Mouse (Mus musculus) neural tube, embryonic 12.5 days (tissue): ENCODE results near the gene Pou4f1. TPM values are rescaled to one million over a fixed set of nuclear protein-coding genes. Genes with fewer than 3 reads are reported as not detected.
"Not testable (repeated sequence)": the region's sequence is repeated elsewhere in the genome, so short reads cannot be mapped to it uniquely, and the experiment has no call there.

ENCODE experiments used
- ATAC-seq: fragments of 200-750 bp; cut with Nextera tagmentation; 2 replicates; pipeline ENCODE4 v1.8.0; 2017; ENCODE audit warnings: low read depth, mild to moderate bottlenecking, moderate TSS enrichment, moderate library complexity; ENCODE audit not compliant: low FRiP score
- H3K27ac ChIP-seq: fragments of 300-500 bp; sonication (generic); 2 replicates; pipeline ENCODE4 v1.5.1; 2016
- H3K27me3 ChIP-seq: fragments of 300-500 bp; sonication (generic); replicated peaks from 2 replicates; pipeline ENCODE4 v1.6.1; 2016; ENCODE audit warnings: mild to moderate bottlenecking
- H3K36me3 ChIP-seq: fragments of 300-500 bp; sonication (generic); 2 replicates; pipeline ENCODE4 v1.6.1; 2016; ENCODE audit warnings: mild to moderate bottlenecking
- H3K4me1 ChIP-seq: fragments of 300-500 bp; sonication (generic); 2 replicates; pipeline ENCODE4 v1.6.1; 2016
- H3K4me2 ChIP-seq: fragments of 300-500 bp; sonication (generic); replicated peaks from 2 replicates; pipeline ENCODE4 v1.6.1; 2016; ENCODE audit warnings: mild to moderate bottlenecking
- H3K4me3 ChIP-seq: fragments of 300-500 bp; sonication (generic); 2 replicates; pipeline ENCODE4 v1.5.1; 2016
- H3K9ac ChIP-seq: fragments of 300-500 bp; sonication (generic); 2 replicates; pipeline ENCODE4 v1.6.1; 2016; ENCODE audit warnings: mild to moderate bottlenecking
- H3K9me3 ChIP-seq: fragments of 300-500 bp; sonication (generic); 2 replicates; pipeline ENCODE4 v1.6.1; 2016; ENCODE audit warnings: mild to moderate bottlenecking
- WGBS: fragments of 180-500 bp; shearing (Covaris S2); methylation state at CpG from one replicate; pipeline ENCODE4 v1.1.7; 2016; 5-methylcytosine and 5-hydroxymethylcytosine counted together
- polyA plus RNA-seq: library from polyadenylated mRNA; unstranded; fragments of >200 nt; fragmentation: Nextera tagmentation; extraction: Ambion mirVana; gene quantifications from 2 replicates; pipeline ENCODE4 v1.2.1, GENCODE M21; 2016

Pou4f1 gene
- 116 and 145 TPM in 2 replicates for polyA plus RNA-seq

GRCm38 (mm10) chr14:104467966-104468622, at the start of gene Pou4f1:
Gene Pou4f1 (minus strand): TSS chr14:104467999.
- H3K4me2 ChIP-seq, result peak within 1 kb of the TSS; percentile 73
- WGBS, result under 1% methylated on average over 62 of the region's 62 CpGs
- H3K27ac ChIP-seq, result peak within 1 kb of the TSS; percentile 89

GRCm38 (mm10) chr14:104511664-104512063, 43.9 kb upstream of the Pou4f1 start:
- Histone ChIP-seq H3K27me3 (no peaks in the 10 kb centered on the region), H3K9me3 (no peaks in the 10 kb centered on the region), H3K4me2 (no peak overlapping the region), H3K36me3 (peaks cover 10% of the 10 kb centered on the region; the same call in 1 of the 2 replicates), H3K9ac (no peak overlapping the region), H3K4me3 (no peak overlapping the region), H3K27ac (no peak overlapping the region), H3K4me1 (no peaks in the 10 kb centered on the region)
- WGBS, result 80% methylated on average over 1 of the region's 1 CpGs
- no peak for ATAC-seq

More at GRCm38 (mm10) chr14:104467966-104468622, at the start of gene Pou4f1:
- Histone ChIP-seq H3K9me3 (no peaks in the 10 kb centered on the region), H3K36me3 (no peaks in the 10 kb centered on the region), H3K27me3 (peaks cover 79% of the 10 kb centered on the region), H3K4me1 (peaks cover 32% of the 10 kb centered on the region), H3K4me3 (peak within 1 kb of the TSS; percentile 63), H3K9ac (peak within 1 kb of the TSS; percentile 87)
- peak; percentile 92 for ATAC-seq

DNA sequence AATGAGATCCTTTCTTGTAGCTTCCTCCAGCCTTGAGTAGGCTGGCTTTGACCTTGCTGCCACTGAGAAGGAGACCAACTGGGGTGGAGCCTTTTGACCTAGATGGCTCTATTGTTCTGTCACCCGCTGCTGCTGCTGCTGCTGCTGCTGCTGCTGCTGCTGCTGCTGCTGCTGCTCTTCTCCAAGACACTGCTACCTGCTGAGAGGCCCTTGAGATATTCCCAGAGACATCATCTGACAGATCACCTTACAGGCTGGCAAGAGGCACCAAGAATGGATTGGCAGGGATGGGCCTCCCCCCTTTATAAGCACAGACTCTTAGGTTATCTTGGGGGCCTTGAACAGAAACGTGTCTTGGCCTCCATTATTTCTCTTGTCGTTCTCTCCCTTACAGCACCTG, 35.0 kb upstream of the Pou4f1 start:
- not testable (repeated sequence) for H3K27ac ChIP-seq, H3K4me1 ChIP-seq, H3K9ac ChIP-seq, H3K9me3 ChIP-seq, ATAC-seq, H3K4me2 ChIP-seq, H3K4me3 ChIP-seq, H3K27me3 ChIP-seq
- H3K36me3 ChIP-seq, result peaks cover 52% of the 10 kb centered on the region
- WGBS, result 77% methylated on average over 3 of the region's 3 CpGs

- no peaks in the 10 kb centered on the region for H3K9me3 ChIP-seq
- no peak for ATAC-seq
- no peaks in the 10 kb centered on the region for H3K4me1 ChIP-seq
- H3K27me3 ChIP-seq, result peaks cover 17% of the 10 kb centered on the region; the same call in 1 of the 2 replicates
- H3K4me2 ChIP-seq, result no peak overlapping the region
- no peak overlapping the region for H3K27ac ChIP-seq
- 90% methylated on average over 8 of the region's 8 CpGs for WGBS
- no peak overlapping the region for H3K4me3 ChIP-seq
- H3K9ac ChIP-seq, result no peak overlapping the region
- peaks cover 23% of the 10 kb centered on the region for H3K36me3 ChIP-seq
These were observed 12.0 kb upstream of the Pou4f1 start for GRCm38 (mm10) chr14:104479751-104480150.

- WGBS, result 90% methylated on average over 5 of the region's 5 CpGs
- H3K27me3 ChIP-seq, result peaks cover 26% of the 10 kb centered on the region
- no peak for ATAC-seq
- no peaks in the 10 kb centered on the region for H3K9me3 ChIP-seq
- H3K36me3 ChIP-seq, result peaks cover 23% of the 10 kb centered on the region
- peaks cover 6% of the 10 kb centered on the region for H3K4me1 ChIP-seq
- no peak overlapping the region for H3K9ac ChIP-seq
- no peak overlapping the region for H3K4me2 ChIP-seq
- no peak overlapping the region for H3K4me3 ChIP-seq
- no peak overlapping the region for H3K27ac ChIP-seq
These were observed 10.8 kb upstream of the Pou4f1 start for GRCm38 (mm10) chr14:104478593-104478992.

DNA sequence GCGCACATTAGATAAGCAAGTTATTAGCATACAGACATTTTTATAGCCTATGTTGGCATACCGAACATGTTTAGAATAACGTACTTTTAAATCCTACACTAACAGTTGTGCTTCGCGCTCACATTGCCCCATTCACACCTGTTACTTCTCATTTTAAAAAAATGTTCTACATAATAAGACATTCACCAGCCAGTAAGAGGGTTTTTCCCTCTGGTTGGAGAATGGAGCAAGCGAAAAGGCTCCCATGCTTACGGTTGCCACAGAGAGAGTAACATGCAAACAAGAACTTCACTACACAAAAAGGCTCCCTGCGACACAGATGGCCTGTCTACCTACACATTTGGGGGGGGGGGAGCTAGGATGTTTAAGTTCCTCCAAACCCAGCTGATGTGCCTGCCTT, 9.8 kb upstream of the Pou4f1 start:
- Histone ChIP-seq H3K27me3 (peaks cover 33% of the 10 kb centered on the region), H3K9me3 (no peaks in the 10 kb centered on the region), H3K27ac (no peak overlapping the region), H3K9ac (no peak overlapping the region), H3K4me2 (no peak overlapping the region), H3K36me3 (peaks cover 23% of the 10 kb centered on the region), H3K4me3 (no peak overlapping the region), H3K4me1 (peaks cover 12% of the 10 kb centered on the region)
- WGBS, result 93% methylated on average over 8 of the region's 8 CpGs
- no peak for ATAC-seq

GRCm38 (mm10) chr14:104475438-104475837, 7.6 kb upstream of the Pou4f1 start:
- peaks cover 51% of the 10 kb centered on the region for H3K27me3 ChIP-seq
- H3K4me3 ChIP-seq, result no peak overlapping the region
- H3K9me3 ChIP-seq, result no peaks in the 10 kb centered on the region
- H3K27ac ChIP-seq, result no peak overlapping the region
- 87% methylated on average over 1 of the region's 1 CpGs for WGBS
- peaks cover 21% of the 10 kb centered on the region for H3K4me1 ChIP-seq
- peaks cover 23% of the 10 kb centered on the region for H3K36me3 ChIP-seq
- no peak overlapping the region for H3K9ac ChIP-seq
- H3K4me2 ChIP-seq, result no peak overlapping the region
- ATAC-seq, result no peak

DNA sequence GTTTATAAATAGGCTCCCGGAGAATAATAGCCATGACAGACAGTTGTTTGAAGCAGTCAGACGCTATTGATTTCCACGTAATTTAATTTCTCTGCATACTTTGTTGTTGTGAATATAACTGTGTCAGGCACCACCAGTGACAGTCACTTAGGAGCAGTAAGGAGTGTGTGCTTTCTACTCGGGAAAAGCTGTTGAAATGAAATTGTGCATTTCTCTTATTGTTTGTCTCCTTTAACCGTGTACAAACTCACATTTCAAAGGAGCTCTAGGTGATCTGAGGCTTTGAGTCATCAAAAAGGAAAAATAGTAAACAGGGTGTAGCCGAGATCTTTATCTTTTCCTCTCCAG, 798 bp upstream of the Pou4f1 start:
- no peak for ATAC-seq
- 1% methylated on average over 6 of the region's 6 CpGs for WGBS
- no peaks in the 10 kb centered on the region for H3K36me3 ChIP-seq
- no peak overlapping the region for H3K9ac ChIP-seq
- peak overlapping the region; percentile 73 for H3K4me2 ChIP-seq
- peaks cover 34% of the 10 kb centered on the region for H3K4me1 ChIP-seq
- no peaks in the 10 kb centered on the region for H3K9me3 ChIP-seq
- peaks cover 76% of the 10 kb centered on the region for H3K27me3 ChIP-seq
- no peak overlapping the region for H3K4me3 ChIP-seq
- H3K27ac ChIP-seq, result no peak overlapping the region

- ATAC-seq, result peak; percentile 35
- Histone ChIP-seq H3K9me3 (no peaks in the 10 kb centered on the region), H3K27me3 (peaks cover 74% of the 10 kb centered on the region), H3K36me3 (no peaks in the 10 kb centered on the region), H3K4me2 (peak overlapping the region; percentile 73), H3K27ac (peak overlapping the region; percentile 89), H3K4me3 (peak overlapping the region; percentile 63), H3K9ac (peak overlapping the region; percentile 87), H3K4me1 (peaks cover 27% of the 10 kb centered on the region)
- WGBS, result 1% methylated on average over 101 of the region's 101 CpGs
These were observed 450 bp downstream of the Pou4f1 start for GRCm38 (mm10) chr14:104467133-104467965.

- peak overlapping the region; percentile 63 for H3K4me3 ChIP-seq
- no peaks in the 10 kb centered on the region for H3K36me3 ChIP-seq
- peaks cover 72% of the 10 kb centered on the region for H3K27me3 ChIP-seq
- no peak for ATAC-seq
- H3K9ac ChIP-seq, result peak overlapping the region; percentile 87
- peak overlapping the region; percentile 57; the same call in 1 of the 2 replicates for H3K27ac ChIP-seq
- peak overlapping the region; percentile 73 for H3K4me2 ChIP-seq
- H3K9me3 ChIP-seq, result no peaks in the 10 kb centered on the region
- H3K4me1 ChIP-seq, result peaks cover 27% of the 10 kb centered on the region
- WGBS, result under 1% methylated on average over 24 of the region's 43 CpGs
These were observed 1.2 kb downstream of the Pou4f1 start for GRCm38 (mm10) chr14:104466557-104466956.

DNA sequence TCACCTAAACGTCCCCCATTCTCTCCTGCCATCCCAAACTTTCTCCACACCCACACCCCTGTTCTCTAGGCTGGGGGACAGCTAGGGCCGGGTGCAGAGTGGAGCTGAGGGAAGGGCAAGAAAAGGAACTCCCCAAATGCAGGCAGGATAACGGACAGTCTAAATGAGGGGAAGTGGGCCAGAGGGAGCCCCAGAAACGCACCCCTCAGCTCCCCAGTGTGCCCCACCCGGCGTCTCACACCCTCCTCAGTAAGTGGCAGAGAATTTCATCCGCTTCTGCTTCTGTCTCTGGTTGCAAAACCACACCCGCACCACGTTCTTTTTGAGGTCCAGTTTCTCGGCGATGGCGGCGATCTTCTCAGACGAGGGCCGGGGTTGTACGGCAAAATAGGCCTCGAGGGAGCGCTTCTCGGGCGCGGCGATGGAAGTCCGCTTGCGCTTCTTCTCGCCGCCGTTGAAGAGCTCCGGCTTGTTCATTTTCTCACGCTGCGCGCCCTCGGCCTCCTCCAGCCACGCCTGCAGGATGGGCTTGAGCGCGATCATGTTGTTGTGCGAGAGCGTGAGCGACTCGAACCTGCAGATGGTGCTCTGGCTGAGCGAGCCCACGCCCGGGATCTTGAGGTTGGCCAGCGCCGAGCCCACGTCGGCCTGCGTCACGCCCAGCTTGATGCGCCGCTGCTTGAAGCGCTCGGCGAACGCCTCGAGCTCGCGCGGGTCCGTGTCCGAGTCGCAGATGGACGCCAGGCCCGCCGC, 2.1 kb downstream of the Pou4f1 start:
- Histone ChIP-seq H3K27ac (0 out of 2 replicates have a peak overlapping the region, but pooled peaks have one; percentile 6), H3K27me3 (peaks cover 72% of the 10 kb centered on the region), H3K4me2 (peak overlapping the region; percentile 73), H3K4me1 (peaks cover 23% of the 10 kb centered on the region), H3K9me3 (no peaks in the 10 kb centered on the region), H3K36me3 (no peaks in the 10 kb centered on the region), H3K9ac (peak overlapping the region; percentile 67), H3K4me3 (peak overlapping the region; percentile 63)
- WGBS, result under 1% methylated on average over 64 of the region's 64 CpGs
- ATAC-seq, result no peak

DNA sequence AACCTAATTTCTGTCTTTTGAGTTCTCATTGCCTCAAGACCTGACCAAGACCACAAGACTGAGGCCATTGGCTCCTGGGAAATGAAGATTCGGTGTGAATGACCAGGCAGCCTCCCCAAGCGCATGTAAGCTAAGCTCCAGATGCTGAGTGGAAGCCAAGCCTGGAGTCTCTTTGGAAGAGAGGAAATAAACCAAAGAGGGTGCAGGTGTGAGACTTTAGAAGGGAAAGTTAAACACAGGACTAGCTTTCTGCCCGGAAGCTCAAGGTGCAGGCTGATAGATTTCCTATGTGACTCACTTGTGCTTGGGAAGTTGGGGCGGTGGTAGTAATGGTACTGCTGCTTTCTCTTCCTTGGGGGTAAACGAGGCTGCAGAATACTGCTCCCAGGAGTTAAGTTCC, 3.0 kb downstream of the Pou4f1 start:
- Histone ChIP-seq H3K27me3 (peaks cover 69% of the 10 kb centered on the region), H3K9ac (peak overlapping the region; percentile 67), H3K4me1 (peaks cover 22% of the 10 kb centered on the region), H3K36me3 (no peaks in the 10 kb centered on the region), H3K9me3 (no peaks in the 10 kb centered on the region), H3K27ac (0 out of 2 replicates have a peak overlapping the region, but pooled peaks have one; percentile 6), H3K4me2 (peak overlapping the region; percentile 73), H3K4me3 (peak overlapping the region; percentile 63)
- ATAC-seq, result no peak
- WGBS, result 2% methylated on average over 5 of the region's 5 CpGs
